Mouse (Mus musculus) forebrain, embryonic 12.5 days (tissue): ENCODE measurements around the gene Gng4. TPM values are rescaled to one million over a fixed set of nuclear protein-coding genes. Genes with fewer than 3 reads are reported as not detected.

Experiments used
- ATAC-seq: fragments of 200-750 bp; cut with Nextera tagmentation; 2 replicates; pipeline ENCODE4 v1.8.0; 2017; ENCODE audit warnings: moderate TSS enrichment; ENCODE audit not compliant: low FRiP score
- H3K27ac ChIP-seq: fragments of 300-500 bp; sonication (generic); 2 replicates; pipeline ENCODE4 v1.5.1; 2016; ENCODE audit warnings: mild to moderate bottlenecking
- H3K27me3 ChIP-seq: fragments of 300-500 bp; sonication (generic); 2 replicates; pipeline ENCODE4 v1.6.1; 2016; ENCODE audit warnings: mild to moderate bottlenecking
- H3K36me3 ChIP-seq: fragments of 300-500 bp; sonication (generic); replicated peaks from 2 replicates; pipeline ENCODE4 v1.6.1; 2016; ENCODE audit warnings: mild to moderate bottlenecking
- H3K4me1 ChIP-seq: fragments of 300-500 bp; sonication (generic); 2 replicates; pipeline ENCODE4 v1.6.1; 2016
- H3K4me2 ChIP-seq: fragments of 300-500 bp; sonication (generic); 2 replicates; pipeline ENCODE4 v1.6.1; 2016; ENCODE audit warnings: mild to moderate bottlenecking, moderate library complexity
- H3K4me3 ChIP-seq: fragments of 300-500 bp; sonication (generic); replicated peaks from 2 replicates; pipeline ENCODE4 v1.5.1; 2016; ENCODE audit warnings: mild to moderate bottlenecking
- H3K9ac ChIP-seq: fragments of 300-500 bp; sonication (generic); 2 replicates; pipeline ENCODE4 v1.6.1; 2016; ENCODE audit warnings: mild to moderate bottlenecking
- H3K9me3 ChIP-seq: fragments of 300-500 bp; sonication (generic); 2 replicates; pipeline ENCODE4 v1.6.1; 2016
- WGBS: fragments of 180-500 bp; shearing (Covaris S2); methylation state at CpG from one replicate; pipeline ENCODE4 v1.1.7; 2016; 5-methylcytosine and 5-hydroxymethylcytosine counted together
- polyA plus RNA-seq: library from polyadenylated mRNA; unstranded; fragments of >200 nt; fragmentation: Nextera tagmentation; extraction: Ambion mirVana; gene quantifications from 2 replicates; pipeline ENCODE4 v1.2.1, GENCODE M21; 2016

The Gng4 gene
- polyA plus RNA-seq, 1 experiment from 2014 or later, result 3.4 TPM

- peak; percentile 27; the same call in 1 of the 2 replicates for ATAC-seq
- Histone ChIP-seq H3K36me3 (no peaks in the 10 kb centered on the region), H3K27ac (no peak overlapping the region), H3K4me2 (no peak overlapping the region), H3K27me3 (no peaks in the 10 kb centered on the region), H3K4me3 (no peak overlapping the region), H3K9me3 (no peaks in the 10 kb centered on the region), H3K4me1 (no peaks in the 10 kb centered on the region), H3K9ac (no peak overlapping the region)
- 94% methylated on average over 2 of the region's 2 CpGs for WGBS
These were observed 83.4 kb downstream of the Gng4 start for GRCm38 (mm10) chr13:13867078-13867759.

DNA sequence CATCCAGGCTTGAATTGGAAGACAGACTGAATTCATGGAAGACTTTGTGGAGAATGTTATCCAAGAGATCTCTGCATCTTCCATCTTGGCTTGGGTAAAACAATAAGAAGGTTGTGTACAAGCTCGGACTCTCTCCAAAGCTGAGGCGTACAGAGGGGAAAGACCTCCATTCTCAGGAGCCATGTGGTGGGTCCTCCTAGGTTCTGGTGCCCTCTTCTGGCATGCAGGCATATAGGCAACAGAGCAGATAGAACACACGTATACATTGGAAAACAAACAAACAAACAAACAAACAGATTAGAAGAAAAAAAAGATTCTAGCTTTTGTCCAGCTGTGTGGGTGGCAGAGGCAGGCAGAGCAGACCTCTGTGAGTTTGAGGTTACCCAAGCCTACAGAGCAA lies 84.1 kb downstream of the Gng4 start:
- Histone ChIP-seq H3K9me3 (no peaks in the 10 kb centered on the region), H3K9ac (no peak overlapping the region), H3K4me3 (no peak overlapping the region), H3K27ac (no peak overlapping the region), H3K4me1 (no peaks in the 10 kb centered on the region), H3K4me2 (no peak overlapping the region), H3K36me3 (no peaks in the 10 kb centered on the region), H3K27me3 (no peaks in the 10 kb centered on the region)
- ATAC-seq, result peak; percentile 77
- WGBS, result 18% methylated on average over 3 of the region's 3 CpGs

Other genes with a start within 250 kb of the Gng4 start
- 4.6 and 5.7 TPM in 2 replicates for gene Lyst, start 193.7 kb upstream of the Gng4 start, polyA plus RNA-seq
- 39.9 and 40.2 TPM in 2 replicates for gene B3galnt2, start 170.4 kb downstream of the Gng4 start, polyA plus RNA-seq